Mouse (Mus musculus): ENCODE results near the gene Ncdn.

DNA sequence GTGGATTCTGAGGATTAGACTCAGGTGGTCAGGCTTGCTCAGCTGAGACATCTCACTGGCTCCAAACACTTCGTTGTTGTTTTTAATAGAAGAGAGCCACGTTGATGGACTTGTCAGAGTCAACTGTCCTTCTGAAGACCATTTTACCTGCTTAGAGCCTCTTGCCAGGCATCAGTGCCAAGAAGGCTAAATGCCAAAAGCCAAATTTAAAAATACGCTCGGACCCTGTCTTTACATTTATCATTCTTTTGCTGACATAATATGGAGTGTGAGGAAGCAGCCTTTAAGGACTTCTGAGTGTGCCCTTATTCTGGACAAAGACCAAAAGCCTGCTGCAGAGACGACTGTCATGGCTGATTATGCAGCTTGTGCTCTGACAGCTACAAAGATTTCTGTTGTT, 5.1 kb upstream of the Ncdn start:
- TF ChIP-seq ZC3H11A (IDR thresholded peaks at IDR 0.05; ENCODE audit: borderline replicate concordance, low read depth, low read length) (no peak), MAFK (IDR thresholded peaks at IDR 0.05; ENCODE audit: insufficient read depth, low read depth, low read length) (no peak), CHD2 (IDR thresholded peaks at IDR 0.05; ENCODE audit: low read depth, low read length) (no peak), HCFC1 (IDR thresholded peaks at IDR 0.05; ENCODE audit: borderline replicate concordance, insufficient read depth, low read length) (no peak), ZNF384 (IDR thresholded peaks at IDR 0.05; ENCODE audit: low read depth, low read length) (no peak)

Data from ES-E14 (cell line).